Mouse (Mus musculus): ENCODE data around the gene Mb.

Mb gene

DNA sequence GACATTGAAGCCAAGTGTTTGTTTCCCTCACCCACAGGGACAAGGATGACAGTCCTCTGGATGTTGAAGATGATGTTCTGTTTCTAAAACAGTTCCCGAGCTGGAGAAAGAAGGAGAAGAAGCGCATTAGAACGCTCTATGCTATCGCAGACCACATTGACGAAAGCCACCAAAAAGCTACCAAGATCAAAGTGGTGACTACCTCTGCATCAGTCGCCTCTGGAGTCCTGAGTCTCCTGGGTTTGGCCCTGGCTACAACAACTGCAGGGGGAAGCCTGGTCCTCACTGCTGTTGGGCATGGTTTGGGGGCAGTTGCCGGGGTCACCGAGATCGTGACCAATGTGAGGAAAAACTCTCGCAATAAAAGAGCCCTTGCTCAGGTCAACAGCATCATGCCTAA, at the start of gene Mb:
Gene Mb, minus strand, starts transcription at position 101 of the 400 bp plus-strand sequence.
- no peak for DNase-seq

DNA sequence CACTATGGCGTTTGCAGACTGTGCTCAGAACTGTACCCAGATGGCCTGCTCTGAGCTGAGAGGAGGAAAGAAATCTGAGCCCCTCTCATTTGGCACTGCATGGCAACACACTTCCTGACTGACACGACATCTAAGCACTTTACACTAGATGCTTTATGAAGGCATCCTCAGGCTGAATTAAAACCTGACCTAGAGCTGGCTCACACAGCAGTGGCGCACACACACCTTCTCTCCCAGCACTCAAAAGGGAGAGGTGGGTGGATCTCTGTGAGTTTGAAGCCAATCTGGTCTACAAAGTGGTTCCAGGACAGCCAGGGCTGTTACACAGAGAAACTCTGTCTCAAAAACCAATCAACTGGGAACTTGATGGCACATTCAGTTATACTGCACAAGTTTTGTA, 49.3 kb upstream of the Mb start:
- no peak for DNase-seq

GRCm38 (mm10) chr15:77097358-77097757, 46.9 kb upstream of the Mb start:
- no peak for DNase-seq

DNA sequence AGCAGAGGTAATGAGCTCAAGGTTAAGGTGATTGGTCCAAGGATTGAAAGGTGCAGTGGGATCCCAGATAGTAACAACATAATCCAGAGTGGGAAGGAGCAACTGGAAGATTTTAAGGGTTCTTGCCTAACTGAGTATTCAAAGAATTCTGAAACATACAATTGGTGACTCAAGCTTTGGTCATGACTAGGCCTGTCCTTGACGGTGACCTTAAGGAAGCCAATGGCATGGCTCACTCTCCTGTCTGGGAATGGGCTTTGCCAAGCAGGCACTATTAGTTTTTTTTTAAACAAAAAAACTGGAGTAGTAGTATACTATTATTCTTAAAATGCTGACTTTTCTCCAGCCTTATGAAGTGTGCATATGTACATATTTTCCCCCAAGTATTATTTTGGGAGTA, 44.7 kb upstream of the Mb start:
- no peak for DNase-seq

- DNase-seq: no peak
Measured at GRCm38 (mm10) chr15:77094431-77094830, 44.0 kb upstream of the Mb start.

DNA sequence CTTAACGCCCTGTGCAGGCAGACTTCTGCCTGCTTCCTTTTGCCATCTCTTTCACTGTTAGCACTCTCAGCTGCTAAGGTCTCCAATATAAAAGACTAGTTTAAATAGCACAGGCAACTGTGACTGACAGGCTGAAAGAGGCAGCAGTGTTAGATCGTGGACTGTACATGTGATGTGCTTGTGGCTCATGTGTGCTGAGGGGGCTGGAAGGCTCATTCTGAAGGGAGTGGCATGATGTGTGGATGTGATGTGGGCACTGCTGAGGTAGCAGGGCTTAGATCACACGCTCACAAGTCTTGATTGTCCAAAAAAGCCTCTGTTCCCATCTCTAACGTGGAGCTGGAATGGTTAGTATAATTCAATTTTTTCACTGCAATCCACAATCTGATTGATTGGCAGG, 40.9 kb upstream of the Mb start:
- no peak for DNase-seq

DNA sequence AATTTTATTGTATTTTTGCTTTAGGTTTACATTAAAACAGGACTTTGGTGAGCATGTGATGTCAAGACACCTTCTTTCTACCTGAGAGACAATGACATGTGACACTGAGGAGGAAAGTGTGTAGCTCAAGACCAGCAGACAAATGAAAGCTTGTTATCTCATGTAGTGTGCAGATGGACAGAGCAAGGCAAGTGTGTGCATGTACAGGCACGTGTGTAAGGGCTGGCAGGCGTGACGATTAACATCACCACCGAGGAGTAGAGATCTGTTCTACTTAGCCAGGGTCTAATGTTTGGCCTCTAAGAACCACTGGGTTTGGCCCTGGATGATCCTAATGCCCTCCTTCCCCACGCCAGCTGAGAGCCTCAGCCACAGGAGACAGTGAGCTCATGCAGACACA, 40.1 kb upstream of the Mb start:
- no peak for DNase-seq

- DNase-seq: peak in 1 of 2 experiments; percentile 38
Measured at GRCm38 (mm10) chr15:77089249-77089648, 38.8 kb upstream of the Mb start.

GRCm38 (mm10) chr15:77086488-77086887, 36.0 kb upstream of the Mb start:
- DNase-seq: no peak

GRCm38 (mm10) chr15:77085818-77086217, 35.3 kb upstream of the Mb start:
- DNase-seq: no peak

DNA sequence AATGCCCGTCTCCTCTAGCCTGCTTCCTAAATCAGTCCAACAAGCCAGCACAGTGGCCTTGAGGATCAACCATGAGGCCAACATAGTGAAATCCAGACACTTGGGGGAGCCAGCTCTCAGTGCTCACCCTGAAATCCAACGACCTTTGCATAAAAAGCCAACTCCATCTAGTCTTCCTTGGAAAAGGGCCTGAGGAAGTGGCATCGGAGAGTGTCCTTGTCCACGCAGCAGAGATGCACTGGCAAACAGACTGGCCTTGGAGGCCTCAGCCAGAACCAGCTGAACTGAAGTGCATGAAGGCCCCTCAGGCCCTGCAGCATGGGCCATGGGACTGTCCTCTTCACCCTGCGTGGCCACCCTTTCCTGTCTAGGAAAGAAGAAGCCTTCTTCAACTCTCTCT, 31.0 kb upstream of the Mb start:
- no peak for DNase-seq

- no peak for DNase-seq
Measured at GRCm38 (mm10) chr15:77080684-77081254, 30.3 kb upstream of the Mb start.

- no peak for DNase-seq
Measured at GRCm38 (mm10) chr15:77079890-77080361, 29.5 kb upstream of the Mb start.

GRCm38 (mm10) chr15:77079256-77079822, 28.9 kb upstream of the Mb start:
- no peak for DNase-seq

GRCm38 (mm10) chr15:77078786-77079185, 28.3 kb upstream of the Mb start:
- DNase-seq: no peak

GRCm38 (mm10) chr15:77077906-77078305, 27.4 kb upstream of the Mb start:
- DNase-seq: no peak

GRCm38 (mm10) chr15:77076523-77076922, 26.1 kb upstream of the Mb start:
- DNase-seq: no peak

DNA sequence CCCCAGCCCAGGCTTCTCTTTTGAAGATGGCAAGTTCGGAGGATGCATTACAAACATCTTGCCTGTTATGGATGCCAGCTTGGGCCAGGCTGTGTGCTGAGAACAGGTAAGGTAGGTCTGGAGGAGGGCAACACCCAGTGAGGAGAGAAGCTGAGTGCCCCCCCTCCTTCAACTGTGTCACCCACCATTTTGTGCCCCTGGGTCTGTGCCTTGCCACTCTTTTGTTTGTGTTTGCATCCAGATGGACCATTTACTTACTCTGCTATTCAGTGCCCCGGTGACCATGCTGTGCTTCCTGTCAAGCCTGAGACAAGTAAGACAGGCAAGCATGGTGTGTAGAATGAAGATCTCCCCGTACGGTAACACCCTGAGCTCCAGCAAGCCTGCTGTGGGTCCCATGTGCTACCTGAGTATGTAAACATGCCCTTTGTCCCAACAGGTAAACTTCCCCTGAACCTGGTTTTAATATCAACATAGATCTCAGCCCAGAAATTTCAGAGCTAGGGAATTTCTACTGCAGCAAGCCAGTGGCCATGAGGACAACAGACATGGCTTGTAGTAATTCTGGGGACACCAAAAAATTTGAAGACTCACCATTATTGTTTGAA, 22.2 kb upstream of the Mb start:
- DNase-seq: no peak

- peak; percentile 63 to 65 for DNase-seq
Measured at GRCm38 (mm10) chr15:77071501-77071900, 21.0 kb upstream of the Mb start.

DNA sequence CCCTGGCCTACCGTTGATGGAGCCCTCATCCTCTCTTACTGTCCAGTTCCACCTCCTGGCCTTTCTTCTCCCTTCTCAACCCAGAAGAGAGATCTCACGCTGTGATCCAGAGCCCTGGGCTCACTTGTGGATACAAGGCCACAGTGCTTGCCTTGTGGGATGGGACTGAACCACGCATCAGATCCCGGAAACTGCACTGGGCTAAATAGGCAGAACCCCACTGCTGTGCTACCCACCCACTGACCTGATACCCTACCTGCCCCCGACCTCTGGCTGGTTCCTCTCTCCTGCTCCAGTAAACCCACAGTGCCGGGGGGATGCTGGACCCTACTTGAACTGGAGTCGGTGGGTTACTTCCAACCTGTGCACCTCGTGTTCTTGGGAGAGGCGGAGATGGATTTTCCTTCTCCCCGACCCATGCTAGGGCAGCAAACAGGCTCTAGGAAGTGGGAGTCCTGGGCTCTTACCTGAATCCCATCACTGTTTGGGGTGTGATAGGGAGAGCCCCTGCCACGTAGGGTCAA, 20.3 kb upstream of the Mb start:
- no peak for DNase-seq

- no peak for DNase-seq
Measured at GRCm38 (mm10) chr15:77069019-77069418, 18.5 kb upstream of the Mb start.

- peak; percentile 39 to 55 for DNase-seq
Measured at GRCm38 (mm10) chr15:77068439-77068861, 18.0 kb upstream of the Mb start.

- DNase-seq: no peak
Measured at GRCm38 (mm10) chr15:77066233-77066632, 15.8 kb upstream of the Mb start.

GRCm38 (mm10) chr15:77065259-77065852, 14.9 kb upstream of the Mb start:
- DNase-seq: no peak

Data from kidney, postnatal 4 days (tissue).